In genomic region chr13:57549743-57550142, GRCm38 (mm10) we compare ENCODE assay signal across 11 mouse cellular contexts.
DNase-seq lines count a peak whose midpoint lies in the region; ATAC-seq and TF ChIP-seq lines count a peak whose summit lies in the region.
"Had no signal": no experiment of that assay in that cellular context is flagged by ENCODE, and none has a peak within 500 bp of the region (broad histone marks: within the 10 kb centered on the region; RNA-seq: fewer than 3 reads in every experiment).

No protein-coding gene starts in this region.

- no peaks in the 10 kb centered on the region for H3K27me3 ChIP-seq in heart, postnatal 0 days (ENCODE audit: control insufficient read depth, insufficient read depth, low read length)
- no peaks in the 10 kb centered on the region for H3K27me3 ChIP-seq in midbrain, embryonic 14.5 days (ENCODE audit: control insufficient read depth, insufficient read depth, low read length)
- H3K27me3 ChIP-seq in midbrain, embryonic 16.5 days (ENCODE audit: control insufficient read depth, insufficient read depth, low read depth, low read length), result no peaks in the 10 kb centered on the region
- H3K27me3 ChIP-seq in stomach, postnatal 0 days (ENCODE audit: control insufficient read depth, insufficient read depth, low read length), result no peaks in the 10 kb centered on the region

- no peak overlapping the region for H3K4me2 ChIP-seq in heart, postnatal 0 days (ENCODE audit: low read depth, low read length)
- no peak overlapping the region for H3K4me2 ChIP-seq in midbrain, embryonic 14.5 days (ENCODE audit: low read length)
- no peak overlapping the region for H3K4me2 ChIP-seq in midbrain, embryonic 16.5 days (ENCODE audit: low read length)
- H3K4me2 ChIP-seq in stomach, postnatal 0 days (replicated peaks; ENCODE audit: low read depth), result no peak overlapping the region

- DNase-seq in heart, postnatal 0 days (ENCODE audit: low spot score), result peak; percentile 29
- no peak for DNase-seq in heart, postnatal 25 days (ENCODE audit: low spot score)
- peak; percentile 69 for DNase-seq in midbrain, embryonic 14.5 days
- peak; percentile 5 for DNase-seq in kidney, postnatal 14 days
- DNase-seq in stomach, postnatal 0 days (ENCODE audit: low spot score), result peak; percentile 19
- DNase-seq in spleen, postnatal 4 days (ENCODE audit: low spot score in 2 of 2), result no peak
- no peak for DNase-seq in left cerebral cortex, adult 18-20 months (ENCODE audit: low spot score in 2 of 2)
- DNase-seq: left cerebral cortex, postnatal 4 days; thymus, postnatal 14 days had no signal

- H3K4me1 ChIP-seq in heart, postnatal 0 days (ENCODE audit: control insufficient read depth, insufficient read depth), result no peaks in the 10 kb centered on the region
- no peaks in the 10 kb centered on the region for H3K4me1 ChIP-seq in midbrain, embryonic 14.5 days (ENCODE audit: control insufficient read depth, insufficient read depth, low read length)
- no peaks in the 10 kb centered on the region for H3K4me1 ChIP-seq in midbrain, embryonic 16.5 days (ENCODE audit: control insufficient read depth, insufficient read depth, low read length)
- H3K4me1 ChIP-seq in stomach, postnatal 0 days (replicated peaks; ENCODE audit: control insufficient read depth, insufficient read depth), result no peaks in the 10 kb centered on the region

- H3K4me3 ChIP-seq in heart, postnatal 0 days (ENCODE audit: low read depth, low read length), result no peak overlapping the region
- no peak overlapping the region for H3K4me3 ChIP-seq in midbrain, embryonic 14.5 days (replicated peaks; ENCODE audit: low read depth, low read length)
- no peak overlapping the region for H3K4me3 ChIP-seq in midbrain, embryonic 16.5 days (ENCODE audit: low read depth, low read length)
- no peak overlapping the region for H3K4me3 ChIP-seq in stomach, postnatal 0 days (ENCODE audit: low read depth, low read length)

- no peaks in the 10 kb centered on the region for H3K9me3 ChIP-seq in heart, postnatal 0 days (replicated peaks; ENCODE audit: control insufficient read depth, low read length)
- no peaks in the 10 kb centered on the region for H3K9me3 ChIP-seq in midbrain, embryonic 14.5 days (ENCODE audit: control insufficient read depth, low read length)
- H3K9me3 ChIP-seq in midbrain, embryonic 16.5 days (replicated peaks; ENCODE audit: control insufficient read depth, low read length, poor library complexity, severe bottlenecking), result no peaks in the 10 kb centered on the region
- no peaks in the 10 kb centered on the region for H3K9me3 ChIP-seq in stomach, postnatal 0 days (ENCODE audit: control insufficient read depth, low read length)

- H3K9ac ChIP-seq in heart, postnatal 0 days (replicated peaks; ENCODE audit: low read depth, low read length), result no peak overlapping the region
- H3K9ac ChIP-seq in midbrain, embryonic 14.5 days (replicated peaks; ENCODE audit: low read length), result no peak overlapping the region
- H3K9ac ChIP-seq in midbrain, embryonic 16.5 days (ENCODE audit: low read depth, low read length), result no peak overlapping the region
- H3K9ac ChIP-seq in stomach, postnatal 0 days (ENCODE audit: low read length), result no peak overlapping the region

- intact Hi-C loops in heart, postnatal 25 days (cut with DNase I), result no loop called here

- no peak for ATAC-seq in heart, postnatal 0 days (ENCODE audit: insufficient read depth, low read depth)
- ATAC-seq in midbrain, embryonic 14.5 days (ENCODE audit: low FRiP score, low TSS enrichment), result 0 out of 2 replicates have a peak, but pooled peaks have one; percentile 31
- no peak for ATAC-seq in midbrain, embryonic 16.5 days
- ATAC-seq in stomach, postnatal 0 days (ENCODE audit: low FRiP score, low TSS enrichment), result no peak

- WGBS in heart, postnatal 0 days, result 32% methylated on average over 5 of the region's 5 CpGs
- WGBS in midbrain, embryonic 14.5 days, result 29% methylated on average over 5 of the region's 5 CpGs
- WGBS in midbrain, embryonic 16.5 days, result 25% methylated on average over 5 of the region's 5 CpGs
- WGBS in stomach, postnatal 0 days, result 46% methylated on average over 5 of the region's 5 CpGs

- no peak overlapping the region for H3K27ac ChIP-seq in heart, postnatal 0 days (ENCODE audit: low read depth)
- no peak overlapping the region for H3K27ac ChIP-seq in midbrain, embryonic 14.5 days (replicated peaks; ENCODE audit: low read depth, low read length)
- no peak overlapping the region for H3K27ac ChIP-seq in midbrain, embryonic 16.5 days (ENCODE audit: low read length)
- H3K27ac ChIP-seq in stomach, postnatal 0 days (replicated peaks), result no peak overlapping the region

- peak; percentile 72 for TF ChIP-seq CTCF in heart, postnatal 0 days (IDR thresholded peaks at IDR 0.05; ENCODE audit: low read depth)
- TF ChIP-seq CTCF in stomach, postnatal 0 days (IDR thresholded peaks at IDR 0.05; ENCODE audit: low read depth), result peak; percentile 78

- H3K36me3 ChIP-seq in heart, postnatal 0 days (replicated peaks; ENCODE audit: control insufficient read depth, insufficient read depth, low read length), result no peaks in the 10 kb centered on the region
- H3K36me3 ChIP-seq in midbrain, embryonic 14.5 days (ENCODE audit: control insufficient read depth, insufficient read depth, low read length), result no peaks in the 10 kb centered on the region
- no peaks in the 10 kb centered on the region for H3K36me3 ChIP-seq in midbrain, embryonic 16.5 days (ENCODE audit: control insufficient read depth, insufficient read depth, low read length)
- no peaks in the 10 kb centered on the region for H3K36me3 ChIP-seq in stomach, postnatal 0 days (ENCODE audit: control insufficient read depth, insufficient read depth, low read length)
- H3K36me3 ChIP-seq: G1E had no signal

- no peak for TF ChIP-seq EP300 in heart, postnatal 0 days (IDR thresholded peaks at IDR 0.05; ENCODE audit: low read depth)
- TF ChIP-seq EP300 in stomach, postnatal 0 days (optimal IDR thresholded peaks at IDR 0.05), result no peak

Comparison
In these comparisons a context has a peak if more than half of its experiments do, and no peak if none do; other contexts are left out.
1. DNase-seq: peak in heart, postnatal 0 days (single experiment), midbrain, embryonic 14.5 days (single experiment), kidney, postnatal 14 days (single experiment) and stomach, postnatal 0 days (single experiment); none in heart, postnatal 25 days (single experiment), spleen, postnatal 4 days (0 of 2) and left cerebral cortex, adult 18-20 months (0 of 2).